Mouse (Mus musculus): ENCODE results near the gene Prr36.

Gene Prr36

GRCm38 (mm10) chr8:4239193-4239890 is 22.1 kb upstream of the Prr36 start:
- no peak for DNase-seq

GRCm38 (mm10) chr8:4238434-4239192 is 21.4 kb upstream of the Prr36 start, which contains the start of the genes Map2k7 and Gm49320:
TSS of gene Map2k7 (plus strand) at chr8:4238740.
TSS of gene Gm49320 (plus strand) at chr8:4238865.
- DNase-seq: peak; percentile 100

- DNase-seq: peak; percentile 21 to 57
These were observed 20.7 kb upstream of the Prr36 start for GRCm38 (mm10) chr8:4237814-4238433.

- DNase-seq: no peak
These were observed 13.5 kb upstream of the Prr36 start for GRCm38 (mm10) chr8:4230612-4231351.

- DNase-seq: no peak
These were observed 12.5 kb upstream of the Prr36 start for GRCm38 (mm10) chr8:4229784-4230183.

- no peak for DNase-seq
These were observed 10.7 kb upstream of the Prr36 start for GRCm38 (mm10) chr8:4227919-4228318.

- DNase-seq: peak; percentile 42 to 64
These were observed 9.6 kb upstream of the Prr36 start, which contains the start of gene Lrrc8e for GRCm38 (mm10) chr8:4226739-4227347. TSS of gene Lrrc8e (plus strand) at chr8:4226827.

- DNase-seq: no peak
These were observed 9.1 kb upstream of the Prr36 start for GRCm38 (mm10) chr8:4226323-4226722.

- no peak for DNase-seq
These were observed 4.8 kb upstream of the Prr36 start for GRCm38 (mm10) chr8:4222059-4222458.

GRCm38 (mm10) chr8:4219617-4220016 is 2.4 kb upstream of the Prr36 start:
- no peak for DNase-seq

GRCm38 (mm10) chr8:4216296-4216695 is 963 bp downstream of the Prr36 start:
- no peak for DNase-seq

- DNase-seq: peak; percentile 62 to 70
These were observed 3.0 kb downstream of the Prr36 start for GRCm38 (mm10) chr8:4214006-4214980.

- DNase-seq: peak; percentile 72 to 80
These were observed 3.9 kb downstream of the Prr36 start for GRCm38 (mm10) chr8:4213210-4214005.

- DNase-seq: peak; percentile 44 to 54
These were observed 4.5 kb downstream of the Prr36 start for GRCm38 (mm10) chr8:4212809-4213209.

- no peak for DNase-seq
These were observed 6.2 kb downstream of the Prr36 start for GRCm38 (mm10) chr8:4211097-4211496.

- no peak for DNase-seq
These were observed 10.3 kb downstream of the Prr36 start for GRCm38 (mm10) chr8:4207016-4207350.

GRCm38 (mm10) chr8:4206182-4207015 is 10.9 kb downstream of the Prr36 start:
- peak; percentile 20 to 41 for DNase-seq

GRCm38 (mm10) chr8:4205246-4206123 is 11.8 kb downstream of the Prr36 start:
- peak; percentile 18 to 40 for DNase-seq

All from kidney, postnatal 4 days (tissue).